Mouse (Mus musculus) mouse trophoblast stem cell (cell line): Measurements from ENCODE around the gene Ano10.

Experiments used
- in situ Hi-C, 2 experiments: fragments of 300-500 bp; cut with MseI, MboI; formaldehyde crosslinking; loops; 2 replicates in 1 of 2; 3 replicates in 1 of 2; pipeline ENCODE4 v1.15.1; 2025

Ano10 gene

DNA sequence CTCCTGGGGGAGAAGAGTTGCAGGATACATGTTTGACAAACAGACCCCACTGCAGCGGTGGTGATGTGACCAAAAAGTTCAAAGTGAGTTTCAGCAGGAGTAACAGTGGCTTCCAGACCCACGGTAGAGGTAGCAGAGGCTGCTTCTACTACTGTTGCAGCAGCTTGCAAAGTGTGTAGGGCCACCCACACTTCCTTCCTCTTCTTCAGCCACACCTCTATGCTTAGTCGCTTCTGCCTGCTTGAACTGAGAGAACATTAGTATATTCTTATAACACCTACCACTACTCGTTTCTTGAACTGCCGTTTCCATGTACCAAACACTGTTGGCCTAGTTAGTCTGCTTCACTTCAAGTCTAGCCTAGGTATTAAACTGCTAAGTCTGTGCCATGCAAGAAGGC is 165.5 kb downstream of the Ano10 start:
- in situ Hi-C loops, result no loop called here

DNA sequence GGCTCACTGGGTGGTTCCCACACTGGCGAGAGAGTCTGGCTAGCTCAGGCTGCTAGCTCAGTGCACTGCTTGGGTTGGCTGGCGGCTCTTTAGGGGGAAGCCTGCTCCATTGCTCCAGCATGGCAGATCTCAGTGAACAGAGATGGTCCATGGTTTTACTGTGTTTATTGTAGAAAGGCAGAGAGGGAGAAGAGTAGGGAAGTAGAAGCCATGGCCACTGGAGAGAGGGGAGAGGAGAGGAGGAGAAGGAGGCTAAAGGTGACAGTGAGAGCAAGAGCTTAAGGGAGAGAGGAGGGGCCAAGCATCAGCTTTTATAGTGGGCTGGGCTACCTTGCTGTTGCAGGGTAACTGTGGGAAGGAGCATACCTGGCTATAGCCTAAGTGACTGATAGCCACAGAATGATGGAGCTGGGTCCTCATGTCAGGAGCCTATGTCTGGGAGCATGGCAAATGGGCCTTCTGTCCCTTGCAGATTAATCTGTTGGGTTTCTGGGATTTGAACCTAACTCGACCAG is 166.9 kb downstream of the Ano10 start:
- in situ Hi-C loops, result no loop called here

DNA sequence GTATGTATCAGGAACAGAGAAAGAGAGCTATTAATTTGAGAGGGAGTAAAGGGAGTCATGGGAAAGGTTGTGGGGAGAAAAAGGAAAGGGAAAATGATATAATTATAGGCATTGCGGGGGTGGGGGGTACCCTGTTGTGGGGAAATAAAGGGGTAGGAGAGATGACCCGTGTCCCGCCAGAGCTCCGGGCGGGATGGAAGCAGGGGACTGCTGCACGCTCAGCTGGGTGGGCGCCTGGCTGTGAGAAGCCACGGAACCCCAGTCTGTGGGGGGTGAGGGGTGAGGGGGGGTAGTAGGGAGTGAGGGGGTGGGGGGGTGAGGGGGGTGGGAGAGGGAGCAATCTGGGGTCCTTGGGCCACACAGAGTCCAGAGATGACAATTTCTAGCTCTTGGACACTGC is 167.4 kb downstream of the Ano10 start:
- in situ Hi-C loops, result no loop called here
